Mouse (Mus musculus): ENCODE data around the gene Slc22a5. TPM values are rescaled to one million over a fixed set of nuclear protein-coding genes. Genes with fewer than 3 reads are reported as not detected.

The Slc22a5 gene
- polyA plus RNA-seq, 1 experiment from 2014 or later: 10.2 TPM

GRCm38 (mm10) chr11:53839663-53840642, 51.5 kb downstream of the Slc22a5 start:
- H3K27me3 ChIP-seq (replicated peaks; ENCODE audit: control insufficient read depth, insufficient read depth, low read length): no peaks in the 10 kb centered on the region
- H3K27ac ChIP-seq (replicated peaks; ENCODE audit: low read depth, low read length): no peak overlapping the region
- ATAC-seq (ENCODE audit: low read depth) (no peak), DNase-seq (ENCODE audit: low spot score) (peak; percentile 33)
- 56% methylated on average over 8 of the region's 8 CpGs for WGBS
- H3K4me1 ChIP-seq (ENCODE audit: control insufficient read depth, insufficient read depth, low read length): no peaks in the 10 kb centered on the region
- no peaks in the 10 kb centered on the region for H3K9me3 ChIP-seq (ENCODE audit: control insufficient read depth, low read length)
- no peak overlapping the region for H3K9ac ChIP-seq (ENCODE audit: low read depth, low read length)
- H3K36me3 ChIP-seq (ENCODE audit: control insufficient read depth, insufficient read depth, low read length): no peaks in the 10 kb centered on the region
- no peak overlapping the region for H3K4me2 ChIP-seq (ENCODE audit: low read depth, low read length)
- H3K4me3 ChIP-seq (ENCODE audit: low read depth, low read length): no peak overlapping the region

GRCm38 (mm10) chr11:53839147-53839546, 52.3 kb downstream of the Slc22a5 start:
- H3K4me2 ChIP-seq (ENCODE audit: low read depth, low read length): no peak overlapping the region
- H3K9ac ChIP-seq (ENCODE audit: low read depth, low read length): no peak overlapping the region
- no peaks in the 10 kb centered on the region for H3K4me1 ChIP-seq (ENCODE audit: control insufficient read depth, insufficient read depth, low read length)
- WGBS: 69% methylated on average over 6 of the region's 6 CpGs
- H3K4me3 ChIP-seq (ENCODE audit: low read depth, low read length): no peak overlapping the region
- DNase-seq (ENCODE audit: low spot score) (no peak), ATAC-seq (ENCODE audit: low read depth) (no peak)
- no peaks in the 10 kb centered on the region for H3K9me3 ChIP-seq (ENCODE audit: control insufficient read depth, low read length)
- H3K27ac ChIP-seq (replicated peaks; ENCODE audit: low read depth, low read length): no peak overlapping the region
- no peaks in the 10 kb centered on the region for H3K27me3 ChIP-seq (replicated peaks; ENCODE audit: control insufficient read depth, insufficient read depth, low read length)
- H3K36me3 ChIP-seq (ENCODE audit: control insufficient read depth, insufficient read depth, low read length): no peaks in the 10 kb centered on the region

GRCm38 (mm10) chr11:53837731-53838130, 53.7 kb downstream of the Slc22a5 start:
- DNase-seq (ENCODE audit: low spot score): no peak
- no peaks in the 10 kb centered on the region for H3K27me3 ChIP-seq (replicated peaks; ENCODE audit: control insufficient read depth, insufficient read depth, low read length)
- no peaks in the 10 kb centered on the region for H3K4me1 ChIP-seq (ENCODE audit: control insufficient read depth, insufficient read depth, low read length)
- no peaks in the 10 kb centered on the region for H3K36me3 ChIP-seq (ENCODE audit: control insufficient read depth, insufficient read depth, low read length)
- H3K9me3 ChIP-seq (ENCODE audit: control insufficient read depth, low read length): no peaks in the 10 kb centered on the region
- H3K9ac ChIP-seq (ENCODE audit: low read depth, low read length): no peak overlapping the region
- H3K4me3 ChIP-seq (ENCODE audit: low read depth, low read length): no peak overlapping the region
- ATAC-seq (ENCODE audit: low read depth): no peak
- H3K4me2 ChIP-seq (ENCODE audit: low read depth, low read length): no peak overlapping the region
- H3K27ac ChIP-seq (replicated peaks; ENCODE audit: low read depth, low read length): no peak overlapping the region
- 86% methylated on average over 5 of the region's 5 CpGs for WGBS

GRCm38 (mm10) chr11:53835379-53836010, 56.0 kb downstream of the Slc22a5 start:
- Histone ChIP-seq H3K36me3 (ENCODE audit: control insufficient read depth, insufficient read depth, low read length) (no peaks in the 10 kb centered on the region), H3K4me1 (ENCODE audit: control insufficient read depth, insufficient read depth, low read length) (no peaks in the 10 kb centered on the region), H3K27ac (replicated peaks; ENCODE audit: low read depth, low read length) (no peak overlapping the region), H3K9ac (ENCODE audit: low read depth, low read length) (no peak overlapping the region), H3K27me3 (replicated peaks; ENCODE audit: control insufficient read depth, insufficient read depth, low read length) (no peaks in the 10 kb centered on the region), H3K4me2 (ENCODE audit: low read depth, low read length) (no peak overlapping the region), H3K9me3 (ENCODE audit: control insufficient read depth, low read length) (no peaks in the 10 kb centered on the region), H3K4me3 (ENCODE audit: low read depth, low read length) (no peak overlapping the region)
- 86% methylated on average over 4 of the region's 4 CpGs for WGBS
- DNase-seq (ENCODE audit: low spot score): no peak
- ATAC-seq (ENCODE audit: low read depth): no peak

GRCm38 (mm10) chr11:53825409-53825808, 66.1 kb downstream of the Slc22a5 start:
- Histone ChIP-seq H3K9me3 (ENCODE audit: control insufficient read depth, low read length) (0 out of 2 replicates have a peak, but pooled peaks cover 6% of the 10 kb centered on the region), H3K27ac (replicated peaks; ENCODE audit: low read depth, low read length) (no peak overlapping the region), H3K9ac (ENCODE audit: low read depth, low read length) (no peak overlapping the region), H3K4me1 (ENCODE audit: control insufficient read depth, insufficient read depth, low read length) (no peaks in the 10 kb centered on the region), H3K4me2 (ENCODE audit: low read depth, low read length) (no peak overlapping the region), H3K36me3 (ENCODE audit: control insufficient read depth, insufficient read depth, low read length) (no peaks in the 10 kb centered on the region), H3K4me3 (ENCODE audit: low read depth, low read length) (no peak overlapping the region), H3K27me3 (replicated peaks; ENCODE audit: control insufficient read depth, insufficient read depth, low read length) (no peaks in the 10 kb centered on the region)
- DNase-seq (ENCODE audit: low spot score) (no peak), ATAC-seq (ENCODE audit: low read depth) (no peak)
- WGBS: 81% methylated on average over 4 of the region's 4 CpGs

GRCm38 (mm10) chr11:53821945-53822338, 69.5 kb downstream of the Slc22a5 start:
- Histone ChIP-seq H3K4me1 (ENCODE audit: control insufficient read depth, insufficient read depth, low read length) (no peaks in the 10 kb centered on the region), H3K36me3 (ENCODE audit: control insufficient read depth, insufficient read depth, low read length) (no peaks in the 10 kb centered on the region), H3K9me3 (ENCODE audit: control insufficient read depth, low read length) (no peaks in the 10 kb centered on the region), H3K27me3 (replicated peaks; ENCODE audit: control insufficient read depth, insufficient read depth, low read length) (no peaks in the 10 kb centered on the region), H3K27ac (replicated peaks; ENCODE audit: low read depth, low read length) (no peak overlapping the region), H3K4me2 (ENCODE audit: low read depth, low read length) (no peak overlapping the region), H3K9ac (ENCODE audit: low read depth, low read length) (no peak overlapping the region), H3K4me3 (ENCODE audit: low read depth, low read length) (no peak overlapping the region)
- DNase-seq (ENCODE audit: low spot score) (no peak), ATAC-seq (ENCODE audit: low read depth) (no peak)
- 98% methylated on average over 3 of the region's 3 CpGs for WGBS

GRCm38 (mm10) chr11:53821230-53821944, 70.1 kb downstream of the Slc22a5 start:
- DNase-seq (ENCODE audit: low spot score) (no peak), ATAC-seq (ENCODE audit: low read depth) (no peak)
- Histone ChIP-seq H3K4me2 (ENCODE audit: low read depth, low read length) (no peak overlapping the region), H3K4me1 (ENCODE audit: control insufficient read depth, insufficient read depth, low read length) (no peaks in the 10 kb centered on the region), H3K9me3 (ENCODE audit: control insufficient read depth, low read length) (no peaks in the 10 kb centered on the region), H3K9ac (ENCODE audit: low read depth, low read length) (no peak overlapping the region), H3K27ac (replicated peaks; ENCODE audit: low read depth, low read length) (no peak overlapping the region), H3K4me3 (ENCODE audit: low read depth, low read length) (no peak overlapping the region), H3K27me3 (replicated peaks; ENCODE audit: control insufficient read depth, insufficient read depth, low read length) (no peaks in the 10 kb centered on the region), H3K36me3 (ENCODE audit: control insufficient read depth, insufficient read depth, low read length) (no peaks in the 10 kb centered on the region)
- 77% methylated on average over 11 of the region's 11 CpGs for WGBS

GRCm38 (mm10) chr11:53820516-53821170, 70.8 kb downstream of the Slc22a5 start:
- Histone ChIP-seq H3K9ac (ENCODE audit: low read depth, low read length) (no peak overlapping the region), H3K27me3 (replicated peaks; ENCODE audit: control insufficient read depth, insufficient read depth, low read length) (no peaks in the 10 kb centered on the region), H3K4me2 (ENCODE audit: low read depth, low read length) (no peak overlapping the region), H3K9me3 (ENCODE audit: control insufficient read depth, low read length) (no peaks in the 10 kb centered on the region), H3K36me3 (ENCODE audit: control insufficient read depth, insufficient read depth, low read length) (no peaks in the 10 kb centered on the region), H3K27ac (replicated peaks; ENCODE audit: low read depth, low read length) (no peak overlapping the region), H3K4me3 (ENCODE audit: low read depth, low read length) (no peak overlapping the region), H3K4me1 (ENCODE audit: control insufficient read depth, insufficient read depth, low read length) (no peaks in the 10 kb centered on the region)
- ATAC-seq (ENCODE audit: low read depth): no peak
- WGBS: 87% methylated on average over 13 of the region's 13 CpGs
- no peak for DNase-seq (ENCODE audit: low spot score)

Data from embryonic facial prominence, embryonic 14.5 days (tissue).